Mouse (Mus musculus) megakaryocyte, embryonic 14.5 days (primary cell): ENCODE data around the gene Bub3.

Experiments
- FLI1 ChIP-seq: IDR thresholded peaks from 2 replicates; pipeline ENCODE4 v1.6.1; 2012; ENCODE audit warnings: low read length, inconsistent platforms, mixed read lengths
- GATA1 ChIP-seq: IDR thresholded peaks from 3 replicates; pipeline ENCODE4 v1.6.1; 2012; ENCODE audit warnings: mixed read lengths, low read length, inconsistent platforms, borderline replicate concordance

DNA sequence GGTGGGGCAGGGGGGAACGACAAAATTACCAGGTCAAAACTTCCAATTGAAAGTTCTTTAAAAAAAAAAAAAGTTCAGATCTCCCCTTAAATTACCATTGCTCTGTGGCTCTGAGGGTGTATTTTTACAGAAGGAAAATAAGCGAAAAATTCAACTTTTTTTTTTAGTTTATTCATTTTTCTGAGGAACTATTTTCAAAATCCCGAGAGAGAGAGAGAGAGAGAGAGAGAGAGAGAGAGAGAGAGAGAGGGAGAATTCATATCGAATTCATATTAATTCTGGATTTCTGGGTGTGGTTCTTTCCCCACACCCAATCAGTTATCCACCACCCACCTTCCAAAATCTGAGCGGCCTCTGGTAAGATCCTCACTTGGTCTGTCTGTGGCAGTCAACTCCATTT, 15.2 kb upstream of the Bub3 start:
- TF ChIP-seq GATA1 (no peak), FLI1 (no peak)
